Mouse (Mus musculus) spleen, postnatal 4 days (tissue): ENCODE results near the gene Ccdc40.
"Not testable (repeated sequence)": the region's sequence is repeated elsewhere in the genome, so short reads cannot be mapped to it uniquely, and the experiment has no call there.

Experiments
- DNase-seq, 2 experiments: peaks; one replicate each; pipeline ENCODE4 v3.0.0; 2022; ENCODE audit warnings: low spot score in 2 of 2

Ccdc40 gene

DNA sequence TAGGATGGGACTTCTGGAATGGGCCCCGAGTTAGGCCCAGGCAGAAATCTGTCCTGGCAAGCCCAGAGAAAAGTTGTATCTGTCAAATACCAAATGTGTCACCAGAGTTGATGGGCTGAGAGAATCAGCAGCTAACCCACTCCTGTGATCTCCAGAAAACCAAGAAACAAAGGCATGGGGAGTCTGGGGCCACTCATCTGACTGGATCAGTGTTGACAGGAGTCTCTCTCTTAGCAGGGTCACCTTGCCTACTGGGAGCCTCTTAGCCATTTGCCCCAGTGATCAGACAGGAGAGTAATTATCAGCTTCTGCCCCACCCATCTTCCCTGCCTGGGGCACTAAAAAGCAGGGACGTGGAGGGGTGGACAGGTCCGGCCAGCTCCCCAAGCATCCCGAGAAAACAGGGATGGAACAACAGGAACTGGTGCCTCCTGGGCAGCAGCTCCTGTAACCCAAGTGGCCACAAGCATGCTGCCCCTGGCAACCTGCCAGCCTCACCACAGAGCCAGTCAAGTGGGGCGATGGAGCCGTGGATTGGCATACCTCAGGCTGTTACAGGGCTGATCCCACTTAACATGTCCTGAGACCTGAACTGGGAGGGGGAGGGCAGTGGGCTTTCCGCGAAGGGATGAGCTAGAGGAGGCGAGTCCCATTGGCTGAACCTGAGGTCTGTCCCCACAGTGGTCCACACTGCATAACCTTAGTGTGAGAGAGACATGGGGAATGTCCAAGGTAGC, 57.6 kb downstream of the Ccdc40 start:
- no peak for DNase-seq

DNA sequence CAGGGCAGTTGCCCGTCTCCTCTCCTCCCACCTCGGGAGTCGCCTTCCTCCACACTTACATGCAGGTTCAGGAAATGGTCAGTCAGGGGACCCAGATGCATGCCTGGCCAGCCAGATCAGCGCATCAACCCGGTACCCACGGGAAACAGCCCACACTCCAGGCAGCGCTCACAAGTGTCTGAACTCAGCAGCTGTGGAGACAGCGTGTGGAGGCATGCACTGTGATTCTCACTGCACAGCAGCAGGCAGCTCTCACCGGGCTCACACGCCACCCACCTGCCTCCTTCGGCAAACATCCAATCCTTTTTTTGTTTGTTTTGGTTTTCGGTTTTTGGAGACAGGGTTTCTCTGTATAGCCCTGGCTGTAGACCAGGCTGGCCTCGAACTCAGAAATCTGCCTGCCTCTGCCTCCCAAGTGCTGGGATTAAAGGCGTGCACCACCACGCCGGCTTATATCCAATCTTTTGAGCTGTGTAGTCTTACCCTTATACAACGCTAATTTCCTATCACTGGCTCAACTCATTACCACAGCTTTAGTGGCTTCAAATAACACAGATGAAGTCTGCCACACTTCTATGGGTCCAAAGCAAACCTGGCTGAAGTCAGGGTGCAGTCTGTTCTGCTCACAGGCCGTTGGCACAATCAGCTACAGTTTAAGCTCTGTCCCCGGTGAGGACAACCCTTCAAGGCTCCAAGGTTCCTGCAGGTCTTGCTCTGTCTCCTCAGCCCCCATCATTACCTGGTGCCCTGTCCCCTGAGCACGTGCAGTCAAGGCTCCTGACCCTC, 59.0 kb downstream of the Ccdc40 start:
- no peak for DNase-seq

DNA sequence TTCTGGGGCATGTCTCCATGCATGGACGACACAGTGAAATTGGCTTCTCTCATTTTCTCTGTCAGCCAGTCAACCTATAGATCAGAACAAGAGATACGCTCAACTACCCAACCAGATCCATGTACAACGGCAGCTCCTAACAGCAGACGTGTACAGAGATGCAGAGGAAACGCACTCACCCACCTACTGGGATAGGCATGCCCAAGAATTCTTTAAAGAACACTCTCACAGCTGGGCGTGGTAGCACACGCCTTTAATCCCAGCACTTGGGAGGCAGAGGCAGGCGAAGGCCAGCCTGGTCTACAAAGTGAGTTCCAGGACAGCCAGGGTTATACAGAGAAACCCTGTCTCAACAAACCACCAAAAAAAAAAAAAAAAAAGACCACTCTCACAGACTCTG, 64.5 kb downstream of the Ccdc40 start:
- DNase-seq = not testable (repeated sequence)

DNA sequence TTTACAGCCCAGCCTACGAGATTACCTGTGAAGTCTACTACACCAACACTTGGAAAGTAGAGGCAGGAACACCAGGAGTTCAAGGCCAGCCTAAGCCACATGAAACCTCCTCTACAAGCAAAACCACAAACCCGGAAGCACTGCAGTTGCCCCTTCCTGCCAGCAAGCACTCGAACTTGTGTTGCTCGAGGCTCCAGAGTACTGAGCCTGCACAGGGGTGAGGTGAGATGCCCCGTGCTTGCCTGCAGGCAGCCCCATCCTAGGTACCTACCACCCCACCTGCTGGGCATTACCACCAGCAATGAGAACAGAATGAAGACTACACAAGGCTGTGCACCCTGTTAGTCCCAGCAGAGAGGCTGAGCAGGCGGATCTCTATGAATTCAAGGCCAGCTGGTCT, 69.6 kb downstream of the Ccdc40 start:
- no peak for DNase-seq

DNA sequence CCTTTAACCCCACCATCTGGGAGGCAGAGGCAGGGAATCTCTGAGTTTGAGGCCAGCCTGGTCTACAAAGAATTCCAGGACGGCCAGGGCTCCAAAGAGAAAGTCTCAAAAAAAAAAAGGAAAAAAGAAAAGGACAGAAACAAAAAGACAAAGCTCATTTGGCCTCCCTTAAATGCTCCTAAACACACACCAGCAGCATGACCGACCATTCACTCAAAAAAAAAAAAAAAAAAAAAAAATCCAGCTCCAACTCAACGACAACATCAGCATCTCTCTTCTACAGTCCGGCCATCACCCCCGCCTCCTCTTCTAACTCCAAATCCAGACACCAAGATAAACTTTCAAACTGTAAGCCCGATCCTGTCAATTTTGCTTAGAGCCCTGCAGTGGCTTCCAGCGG, 70.5 kb downstream of the Ccdc40 start:
- no peak for DNase-seq

DNA sequence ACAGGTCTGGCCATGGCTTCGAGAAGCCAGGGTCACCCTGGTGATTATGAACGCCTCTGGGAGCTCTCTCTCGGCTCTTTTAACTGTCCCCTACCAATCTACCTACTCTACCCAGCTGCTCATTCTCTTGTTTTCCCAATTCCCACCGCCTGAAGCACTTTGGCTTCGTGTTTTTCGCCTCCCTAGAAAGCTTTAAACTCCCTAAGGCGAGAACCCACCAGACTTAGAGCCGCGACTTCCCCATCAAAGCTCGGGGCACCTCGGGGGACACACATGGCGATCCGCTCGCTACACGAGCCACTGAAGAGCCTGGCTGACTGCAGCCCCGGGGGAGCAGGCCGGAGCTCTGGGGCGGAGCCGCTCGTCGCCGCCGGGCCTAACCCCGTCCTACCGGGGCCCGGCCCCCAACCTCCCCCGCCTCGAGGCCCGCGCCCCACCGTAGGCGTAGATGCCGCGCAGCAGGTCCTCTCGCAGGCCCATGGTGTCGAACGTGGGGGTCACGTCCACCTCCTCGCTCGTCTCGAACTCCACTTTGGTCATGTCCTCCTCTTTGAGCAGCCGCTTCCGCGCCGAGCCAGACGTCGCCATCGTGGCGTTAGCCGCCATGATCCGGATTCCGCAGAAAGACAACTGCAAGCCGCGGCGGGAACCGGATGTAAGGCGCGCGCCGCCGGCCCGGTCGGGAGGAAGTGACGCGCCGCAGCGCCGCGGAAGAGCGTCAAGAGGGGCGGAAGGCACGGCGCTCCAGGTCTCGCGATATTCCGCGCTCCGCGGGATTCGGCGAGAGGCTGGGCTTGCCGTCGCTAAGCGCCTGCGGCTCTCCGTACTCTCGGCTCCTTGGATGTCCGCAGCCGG, 71.2 kb downstream of the Ccdc40 start, which contains the start of gene Eif4a3:
Gene Eif4a3 (minus strand): TSS at position 699 of the 855 bp plus-strand sequence.
- peak; percentile 96 to 100 for DNase-seq

DNA sequence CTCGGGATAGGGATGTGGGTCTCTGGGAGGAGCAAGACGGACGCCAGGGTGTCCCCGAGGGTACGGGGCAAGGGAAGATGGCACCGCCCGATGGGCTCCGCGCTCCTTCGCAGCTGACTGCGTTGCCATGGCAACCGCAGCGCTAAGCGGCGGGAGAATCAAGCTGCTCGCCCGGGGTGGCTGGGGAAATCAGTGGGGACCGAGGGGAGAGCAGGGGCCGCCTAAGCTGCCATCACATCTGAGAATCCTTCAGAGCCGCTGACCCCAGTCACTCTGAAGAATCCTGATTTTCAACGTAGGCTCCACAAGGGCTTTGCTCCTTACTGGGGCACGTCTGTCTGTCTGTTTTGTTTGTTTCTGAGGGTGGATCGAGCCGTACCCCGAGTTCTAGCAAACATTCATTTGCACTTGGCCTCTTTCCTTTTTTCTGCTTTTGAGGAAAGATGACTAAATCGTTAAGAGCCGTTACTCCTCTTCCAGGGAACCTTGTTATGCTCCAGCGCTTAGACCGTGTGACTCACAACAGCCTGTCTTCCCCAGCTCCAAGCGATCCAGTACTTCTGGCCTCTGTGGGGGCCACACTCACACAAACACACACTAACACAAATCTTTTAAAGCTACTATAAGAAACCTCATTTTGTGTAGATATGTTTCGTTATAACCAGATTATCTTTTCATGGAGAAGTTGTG, 72.0 kb downstream of the Ccdc40 start:
- no peak for DNase-seq

DNA sequence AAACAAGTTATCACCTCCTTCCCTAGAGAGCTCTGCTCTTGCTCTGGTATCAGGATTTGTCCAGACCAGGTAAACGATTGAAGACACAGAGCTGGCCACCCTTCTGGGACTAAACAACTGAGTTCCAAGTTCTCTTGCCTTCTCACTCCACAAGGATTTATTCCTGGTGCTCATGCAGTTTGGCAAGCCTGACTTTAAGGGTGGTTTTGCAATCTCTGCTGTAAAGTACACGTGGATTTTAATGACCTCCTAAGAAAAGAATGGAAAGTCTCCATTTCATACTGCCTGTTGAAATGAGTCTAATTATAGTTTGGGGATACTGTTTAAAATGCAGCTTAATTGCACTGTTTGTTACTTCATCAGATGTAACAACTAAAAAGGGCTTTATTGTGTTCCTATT, 72.6 kb downstream of the Ccdc40 start:
- DNase-seq = no peak

DNA sequence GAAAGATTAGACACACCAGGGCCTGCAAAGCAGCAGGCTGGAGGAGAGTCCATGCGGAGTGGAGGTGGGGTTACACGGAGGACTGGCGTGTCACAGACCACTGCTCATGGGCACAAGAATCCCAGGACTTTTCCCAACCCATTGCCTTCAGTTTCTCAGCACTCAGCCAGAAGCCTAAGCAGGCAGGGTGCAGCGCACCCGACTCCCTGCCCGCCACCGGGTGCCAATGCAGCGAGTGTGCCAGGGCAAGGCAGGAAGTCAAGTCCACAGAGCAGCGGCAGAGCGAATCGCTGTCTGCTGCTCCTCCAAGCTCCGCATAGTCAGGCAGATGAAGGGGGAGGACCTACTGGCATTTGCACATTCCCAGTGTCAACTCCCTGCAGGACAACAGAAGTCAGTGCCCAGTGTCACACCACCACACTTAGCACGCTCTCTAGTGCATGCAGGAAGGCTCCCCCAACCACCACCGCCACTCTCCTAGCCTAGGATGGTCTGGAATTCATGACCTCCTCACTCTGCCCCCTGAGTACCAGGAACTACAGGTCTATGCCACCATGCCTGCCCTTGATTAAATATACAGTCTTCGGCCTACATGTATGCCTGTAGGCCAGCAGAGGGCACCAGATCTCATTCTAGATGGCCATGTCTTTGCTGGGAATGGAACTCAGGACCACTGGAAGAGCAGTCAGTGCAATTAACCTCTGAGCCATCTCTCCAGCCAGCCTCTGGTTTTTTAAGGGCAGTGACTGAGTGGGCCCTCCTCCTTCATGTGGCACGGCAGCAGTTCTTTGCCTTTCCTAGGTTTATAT, 76.7 kb downstream of the Ccdc40 start:
- peak in 1 of 2 experiments; percentile 43 for DNase-seq

DNA sequence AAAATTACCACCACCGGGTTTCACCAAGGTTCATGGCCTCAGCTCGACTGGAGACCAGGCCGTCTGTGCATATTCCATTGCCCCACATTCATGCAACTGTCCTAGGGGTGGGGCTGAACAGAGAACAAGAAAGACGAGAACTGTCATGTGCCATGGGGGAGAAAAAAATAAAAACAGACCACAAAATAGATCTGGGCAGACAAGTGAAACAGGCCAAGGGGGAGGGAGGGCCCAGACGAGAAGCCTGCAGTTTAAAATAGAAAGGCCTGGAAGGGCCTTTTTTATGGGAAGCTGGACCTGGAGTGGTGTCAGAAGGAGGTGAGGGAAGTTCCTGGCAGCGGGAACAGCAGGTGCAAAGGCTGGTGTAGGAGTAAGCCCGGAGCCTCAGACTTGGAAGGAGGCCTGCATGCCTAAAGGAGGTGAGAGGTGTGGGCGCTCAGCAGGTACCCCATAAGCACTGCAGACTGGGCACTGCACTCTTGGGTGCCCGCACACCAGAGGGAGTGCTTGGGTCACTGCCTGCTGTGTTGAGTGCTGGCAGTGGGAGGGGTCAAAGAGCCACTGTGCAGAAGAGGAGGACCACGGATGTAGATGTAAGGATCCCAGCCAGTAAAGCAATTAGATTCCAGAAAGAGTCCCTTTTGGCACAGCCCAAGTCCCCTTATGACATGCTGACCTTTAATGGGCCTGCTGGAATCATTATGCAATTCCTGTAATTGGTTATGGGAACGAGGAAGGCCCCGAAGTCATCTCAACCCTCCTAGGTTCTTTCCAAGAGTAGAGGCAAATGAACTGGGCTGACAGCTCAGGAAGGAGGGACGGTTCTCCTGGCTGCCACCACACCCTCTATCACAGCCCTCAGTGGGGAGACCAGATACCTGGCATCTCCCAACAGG, 78.6 kb downstream of the Ccdc40 start:
- no peak for DNase-seq

DNA sequence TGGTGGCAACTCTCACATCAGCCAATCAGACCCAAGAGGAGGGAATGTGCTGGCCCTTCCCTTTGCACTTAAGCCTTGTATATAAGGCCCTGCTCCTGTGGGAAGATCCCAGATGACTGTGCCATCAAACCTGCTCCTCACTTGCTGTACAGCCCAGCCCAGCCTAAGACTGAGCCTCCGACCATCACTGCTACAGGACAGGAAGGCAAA, 79.2 kb downstream of the Ccdc40 start, which contains the start of gene Card14:
Gene Card14 (plus strand): TSS at position 111 of the 210 bp plus-strand sequence.
- DNase-seq = no peak

DNA sequence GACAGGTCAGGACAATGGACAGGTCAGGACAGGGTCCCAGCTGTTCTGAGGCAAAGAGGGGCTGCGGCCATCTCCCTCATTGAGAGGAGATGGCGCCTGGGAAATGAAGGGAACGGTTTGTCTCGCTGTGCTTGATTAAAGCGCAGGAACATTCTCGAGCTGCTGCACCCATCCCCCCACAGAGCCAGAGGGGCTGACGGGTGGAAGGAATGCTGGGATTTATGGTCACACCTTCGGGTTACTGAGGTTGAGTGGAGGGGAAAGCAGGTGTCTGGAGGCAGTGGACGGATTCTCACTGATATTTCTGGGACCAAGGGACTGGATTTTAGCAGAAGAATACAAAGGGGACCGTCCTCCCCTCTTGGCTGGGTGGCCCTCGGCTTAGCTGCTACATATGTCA, 79.5 kb downstream of the Ccdc40 start:
- no peak for DNase-seq

DNA sequence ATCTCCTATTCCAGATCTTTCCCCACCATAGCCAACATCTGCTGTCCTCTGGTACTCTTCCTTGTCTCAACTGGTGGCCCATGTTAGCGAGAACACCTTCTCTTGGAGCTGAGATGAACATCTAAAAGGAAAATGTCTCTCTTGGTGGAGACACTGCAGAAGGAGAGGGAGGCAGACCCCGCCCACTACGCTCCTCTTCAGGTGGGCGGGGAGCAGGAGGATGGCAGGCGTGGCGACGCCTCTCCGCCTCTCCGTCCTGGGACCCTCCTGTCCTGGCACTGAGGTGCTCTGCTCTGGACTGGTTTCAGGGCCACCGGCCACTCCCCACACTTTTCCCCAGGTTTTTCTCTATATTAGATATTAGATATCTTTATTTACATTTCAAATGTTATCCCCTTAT, 82.2 kb downstream of the Ccdc40 start:
- DNase-seq = no peak

DNA sequence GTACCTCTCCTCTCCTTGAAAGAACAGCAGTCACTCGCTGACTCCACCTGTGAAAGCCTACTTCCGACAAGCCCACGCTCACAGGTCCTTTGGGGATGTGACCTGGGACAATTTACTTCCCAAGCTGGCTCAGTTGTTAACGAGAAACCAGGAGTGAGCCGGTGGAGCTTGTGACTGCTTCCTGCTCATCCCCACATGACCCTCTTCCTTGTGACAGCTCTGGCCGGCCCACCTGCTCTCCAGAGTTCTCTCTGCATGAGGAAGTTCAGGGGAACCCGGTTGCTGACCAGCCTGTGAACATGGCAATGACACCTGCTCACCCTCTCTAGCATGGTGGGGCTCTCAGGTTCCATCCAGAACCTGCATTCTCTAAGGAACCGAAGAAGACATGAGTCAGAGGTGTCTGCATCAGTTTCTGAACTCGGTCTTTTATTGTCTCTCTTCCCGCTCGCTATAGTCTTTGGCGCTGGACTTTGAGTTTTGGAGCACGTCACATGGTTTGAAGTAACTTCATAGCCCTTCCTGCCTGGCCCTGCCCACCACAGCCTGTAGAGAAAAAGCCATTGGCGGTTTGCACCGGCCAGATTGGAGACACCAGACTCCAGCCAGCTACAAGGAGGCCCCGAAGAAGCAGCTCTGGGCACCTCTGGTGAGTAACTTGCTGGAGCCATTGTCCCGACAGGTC, 86.0 kb downstream of the Ccdc40 start:
- no peak for DNase-seq
